Mouse (Mus musculus) thymus, adult 2 months (tissue): ENCODE data around the gene Ptprc.

Experiments
- CTCF ChIP-seq: fragments of 200-500 bp; IDR thresholded peaks from 2 replicates; pipeline ENCODE4 v1.5.1; 2012; ENCODE audit warnings: mild to moderate bottlenecking, control low read depth, low read length, moderate library complexity, borderline replicate concordance; ENCODE audit not compliant: control insufficient read depth, poor library complexity, insufficient read depth; ENCODE audit errors: extremely low read depth
- POLR2A ChIP-seq: fragments of 200-500 bp; IDR thresholded peaks from 2 replicates; pipeline ENCODE4 v1.6.1; 2012; ENCODE audit warnings: mild to moderate bottlenecking, low read length, control low read depth, moderate library complexity; ENCODE audit not compliant: control insufficient read depth, poor library complexity, insufficient read depth; ENCODE audit errors: extremely low read depth

- TF ChIP-seq POLR2A (no peak), CTCF (no peak)
These were observed 12.6 kb upstream of the Ptprc start for GRCm38 (mm10) chr1:138188131-138188530.
